Mouse (Mus musculus) stomach, embryonic 15.5 days (tissue): Measurements from ENCODE around the gene Epc2. TPM values are rescaled to one million over a fixed set of nuclear protein-coding genes. Genes with fewer than 3 reads are reported as not detected.

Experiments
- ATAC-seq: fragments of 200-750 bp; cut with Nextera tagmentation; 2 replicates; pipeline ENCODE4 v1.8.0; 2017; ENCODE audit warnings: low read depth, moderate number of reproducible peaks, moderate TSS enrichment; ENCODE audit not compliant: insufficient read depth, low FRiP score
- H3K27ac ChIP-seq: fragments of 300-500 bp; sonication (generic); 2 replicates; pipeline ENCODE4 v1.5.1; 2015; ENCODE audit warnings: mild to moderate bottlenecking, inconsistent platforms
- H3K27me3 ChIP-seq: fragments of 300-500 bp; sonication (generic); replicated peaks from 2 replicates; pipeline ENCODE4 v1.6.1; 2015; ENCODE audit warnings: inconsistent platforms
- H3K36me3 ChIP-seq: fragments of 300-500 bp; sonication (generic); 2 replicates; pipeline ENCODE4 v1.6.1; 2015; ENCODE audit warnings: inconsistent platforms
- H3K4me1 ChIP-seq: fragments of 300-500 bp; sonication (generic); 2 replicates; pipeline ENCODE4 v1.6.1; 2015; ENCODE audit warnings: inconsistent platforms
- H3K4me2 ChIP-seq: fragments of 300-500 bp; sonication (generic); 2 replicates; pipeline ENCODE4 v1.6.1; 2015; ENCODE audit warnings: mild to moderate bottlenecking, inconsistent platforms
- H3K4me3 ChIP-seq: fragments of 300-500 bp; sonication (generic); replicated peaks from 2 replicates; pipeline ENCODE4 v1.5.1; 2015; ENCODE audit warnings: inconsistent platforms
- H3K9ac ChIP-seq: fragments of 300-500 bp; sonication (generic); 2 replicates; pipeline ENCODE4 v1.6.1; 2015; ENCODE audit warnings: inconsistent platforms
- H3K9me3 ChIP-seq: fragments of 300-500 bp; sonication (generic); 2 replicates; pipeline ENCODE4 v1.6.1; 2016; ENCODE audit warnings: inconsistent platforms
- WGBS: fragments of 180-500 bp; shearing (Covaris S2); methylation state at CpG from one replicate; pipeline ENCODE4 v1.1.7; 2015; 5-methylcytosine and 5-hydroxymethylcytosine counted together
- polyA plus RNA-seq: library from polyadenylated mRNA; unstranded; fragments of >200 nt; fragmentation: Nextera tagmentation; extraction: Ambion mirVana; gene quantifications from 2 replicates; pipeline ENCODE4 v1.2.1, GENCODE M21; 2015

Epc2 gene
- polyA plus RNA-seq, 1 experiment from 2014 or later = 5.3 TPM

- no peak overlapping the region for H3K4me2 ChIP-seq
- no peak for ATAC-seq
- 59% methylated on average over 2 of the region's 2 CpGs for WGBS
Measured at GRCm38 (mm10) chr2:49446238-49446637, 5.0 kb upstream of the Epc2 start.

GRCm38 (mm10) chr2:49447586-49448475, 3.5 kb upstream of the Epc2 start:
- H3K4me2 ChIP-seq = no peak overlapping the region
- H3K36me3 ChIP-seq = no peaks in the 10 kb centered on the region
- no peak overlapping the region for H3K9ac ChIP-seq
- no peak for ATAC-seq
- no peaks in the 10 kb centered on the region for H3K4me1 ChIP-seq
- H3K27ac ChIP-seq = no peak overlapping the region
- no peak overlapping the region for H3K4me3 ChIP-seq
- WGBS = 53% methylated on average over 8 of the region's 8 CpGs
- H3K9me3 ChIP-seq = no peaks in the 10 kb centered on the region
- no peaks in the 10 kb centered on the region for H3K27me3 ChIP-seq

More at GRCm38 (mm10) chr2:49446238-49446637, 5.0 kb upstream of the Epc2 start:
- Histone ChIP-seq H3K27me3 (no peaks in the 10 kb centered on the region), H3K9me3 (no peaks in the 10 kb centered on the region), H3K4me3 (no peak overlapping the region), H3K9ac (no peak overlapping the region), H3K4me1 (no peaks in the 10 kb centered on the region), H3K36me3 (no peaks in the 10 kb centered on the region), H3K27ac (no peak overlapping the region)

- ATAC-seq = no peak
- WGBS = 15% methylated on average over 4 of the region's 4 CpGs
- Histone ChIP-seq H3K9me3 (no peaks in the 10 kb centered on the region), H3K27ac (no peak overlapping the region), H3K4me3 (peak overlapping the region; percentile 85), H3K27me3 (no peaks in the 10 kb centered on the region), H3K9ac (peak overlapping the region; percentile 60; the same call in 1 of the 2 replicates), H3K36me3 (no peaks in the 10 kb centered on the region), H3K4me1 (no peaks in the 10 kb centered on the region), H3K4me2 (peak overlapping the region; percentile 85)
Measured at GRCm38 (mm10) chr2:49450467-49450866, 819 bp upstream of the Epc2 start.

GRCm38 (mm10) chr2:49451637-49452211, 438 bp downstream of the Epc2 start:
- H3K9me3 ChIP-seq = no peaks in the 10 kb centered on the region
- no peaks in the 10 kb centered on the region for H3K27me3 ChIP-seq
- under 1% methylated on average over 48 of the region's 64 CpGs for WGBS
- H3K4me3 ChIP-seq = peak overlapping the region; percentile 85
- peak overlapping the region; percentile 77 for H3K9ac ChIP-seq
- no peaks in the 10 kb centered on the region for H3K36me3 ChIP-seq
- no peaks in the 10 kb centered on the region for H3K4me1 ChIP-seq
- peak overlapping the region; percentile 80 for H3K4me2 ChIP-seq
- peak; percentile 87 for ATAC-seq
- H3K27ac ChIP-seq = peak overlapping the region; percentile 98

- ATAC-seq = peak; percentile 67
- Histone ChIP-seq H3K4me3 (peak overlapping the region; percentile 85), H3K4me1 (no peaks in the 10 kb centered on the region), H3K9ac (peak overlapping the region; percentile 42), H3K27ac (peak overlapping the region; percentile 98), H3K4me2 (peak overlapping the region; percentile 80), H3K36me3 (no peaks in the 10 kb centered on the region), H3K9me3 (no peaks in the 10 kb centered on the region), H3K27me3 (no peaks in the 10 kb centered on the region)
- under 1% methylated on average over 37 of the region's 37 CpGs for WGBS
Measured at GRCm38 (mm10) chr2:49452451-49453081, 1.3 kb downstream of the Epc2 start.

GRCm38 (mm10) chr2:49457797-49458196, 6.5 kb downstream of the Epc2 start:
- Histone ChIP-seq H3K4me2 (no peak overlapping the region), H3K9me3 (no peaks in the 10 kb centered on the region), H3K36me3 (no peaks in the 10 kb centered on the region), H3K4me3 (no peak overlapping the region), H3K9ac (no peak overlapping the region), H3K27me3 (no peaks in the 10 kb centered on the region), H3K27ac (no peak overlapping the region), H3K4me1 (no peaks in the 10 kb centered on the region)
- no peak for ATAC-seq
- WGBS = 83% methylated on average over 2 of the region's 2 CpGs

- Histone ChIP-seq H3K36me3 (no peaks in the 10 kb centered on the region), H3K9me3 (no peaks in the 10 kb centered on the region), H3K27ac (no peak overlapping the region), H3K4me1 (no peaks in the 10 kb centered on the region; the same call in 1 of the 2 replicates), H3K9ac (no peak overlapping the region), H3K27me3 (no peaks in the 10 kb centered on the region), H3K4me3 (no peak overlapping the region), H3K4me2 (no peak overlapping the region)
- no peak for ATAC-seq
- WGBS = 70% methylated on average over 3 of the region's 3 CpGs
Measured at GRCm38 (mm10) chr2:49465672-49466222, 14.5 kb downstream of the Epc2 start.

- ATAC-seq = no peak
- H3K27me3 ChIP-seq = no peaks in the 10 kb centered on the region
- no peaks in the 10 kb centered on the region for H3K36me3 ChIP-seq
- H3K4me2 ChIP-seq = no peak overlapping the region
- H3K9ac ChIP-seq = no peak overlapping the region
- WGBS = 95% methylated on average over 1 of the region's 1 CpGs
- H3K4me1 ChIP-seq = peaks cover 4% of the 10 kb centered on the region; the same call in 1 of the 2 replicates
- H3K4me3 ChIP-seq = no peak overlapping the region
- H3K27ac ChIP-seq = no peak overlapping the region
- H3K9me3 ChIP-seq = no peaks in the 10 kb centered on the region
Measured at GRCm38 (mm10) chr2:49467038-49467437, 15.8 kb downstream of the Epc2 start.

GRCm38 (mm10) chr2:49471188-49471587, 19.9 kb downstream of the Epc2 start:
- no peak overlapping the region for H3K4me2 ChIP-seq
- H3K36me3 ChIP-seq = no peaks in the 10 kb centered on the region
- peaks cover 4% of the 10 kb centered on the region; the same call in 1 of the 2 replicates for H3K4me1 ChIP-seq
- H3K9ac ChIP-seq = no peak overlapping the region
- no peaks in the 10 kb centered on the region for H3K27me3 ChIP-seq
- ATAC-seq = no peak
- no peaks in the 10 kb centered on the region for H3K9me3 ChIP-seq
- 64% methylated on average over 3 of the region's 3 CpGs for WGBS
- no peak overlapping the region for H3K4me3 ChIP-seq
- no peak overlapping the region for H3K27ac ChIP-seq

GRCm38 (mm10) chr2:49471641-49472355, 20.5 kb downstream of the Epc2 start:
- WGBS = 58% methylated on average over 5 of the region's 5 CpGs
- Histone ChIP-seq H3K4me3 (no peak overlapping the region), H3K27ac (no peak overlapping the region)

GRCm38 (mm10) chr2:49472443-49472842, 21.2 kb downstream of the Epc2 start:
- Histone ChIP-seq H3K9ac (no peak overlapping the region), H3K4me3 (no peak overlapping the region), H3K36me3 (no peaks in the 10 kb centered on the region), H3K4me2 (no peak overlapping the region), H3K4me1 (peaks cover 4% of the 10 kb centered on the region; the same call in 1 of the 2 replicates), H3K27ac (no peak overlapping the region), H3K27me3 (no peaks in the 10 kb centered on the region), H3K9me3 (no peaks in the 10 kb centered on the region)
- 81% methylated on average over 6 of the region's 6 CpGs for WGBS
- ATAC-seq = no peak

More at GRCm38 (mm10) chr2:49471641-49472355, 20.5 kb downstream of the Epc2 start:
- H3K4me2 ChIP-seq = no peak overlapping the region
- H3K9ac ChIP-seq = no peak overlapping the region
- ATAC-seq = no peak
- H3K27me3 ChIP-seq = no peaks in the 10 kb centered on the region
- no peaks in the 10 kb centered on the region for H3K36me3 ChIP-seq
- H3K4me1 ChIP-seq = peaks cover 4% of the 10 kb centered on the region; the same call in 1 of the 2 replicates
- no peaks in the 10 kb centered on the region for H3K9me3 ChIP-seq
